Mouse (Mus musculus) macrophage (primary cell): Measurements from ENCODE around the gene Rab37. TPM values are rescaled to one million over a fixed set of nuclear protein-coding genes. Genes with fewer than 3 reads are reported as not detected.

Experiments used
- H3K27ac ChIP-seq: fragments of 350-480 bp; formaldehyde crosslinking; 2 replicates; pipeline ENCODE4 v1.9.0; 2021
- H3K36me3 ChIP-seq: fragments of 350-480 bp; formaldehyde crosslinking; 2 replicates; pipeline ENCODE4 v1.9.0; 2021; ENCODE audit errors: inconsistent target
- H3K4me3 ChIP-seq: fragments of 350-480 bp; formaldehyde crosslinking; 2 replicates; pipeline ENCODE4 v1.9.0; 2021; ENCODE audit errors: inconsistent target
- H3K79me2 ChIP-seq: fragments of 350-480 bp; formaldehyde crosslinking; 2 replicates; pipeline ENCODE4 v1.9.0; 2021; ENCODE audit errors: inconsistent target
- WGBS: methylation state at CpG from one replicate; pipeline ENCODE4 v1.1.7; 2026; ENCODE audit warnings: inconsistent platforms; ENCODE audit not compliant: missing documents; 5-methylcytosine and 5-hydroxymethylcytosine counted together
- polyA plus RNA-seq: library from polyadenylated mRNA; stranded (reverse); fragments of 250-400 nt; gene quantifications from 3 replicates; pipeline ENCODE4 v1.2.4, GENCODE M21; 2018; ENCODE audit warnings: inconsistent platforms

Rab37 gene
- polyA plus RNA-seq, 1 experiment from 2014 or later = 1.1 TPM

DNA sequence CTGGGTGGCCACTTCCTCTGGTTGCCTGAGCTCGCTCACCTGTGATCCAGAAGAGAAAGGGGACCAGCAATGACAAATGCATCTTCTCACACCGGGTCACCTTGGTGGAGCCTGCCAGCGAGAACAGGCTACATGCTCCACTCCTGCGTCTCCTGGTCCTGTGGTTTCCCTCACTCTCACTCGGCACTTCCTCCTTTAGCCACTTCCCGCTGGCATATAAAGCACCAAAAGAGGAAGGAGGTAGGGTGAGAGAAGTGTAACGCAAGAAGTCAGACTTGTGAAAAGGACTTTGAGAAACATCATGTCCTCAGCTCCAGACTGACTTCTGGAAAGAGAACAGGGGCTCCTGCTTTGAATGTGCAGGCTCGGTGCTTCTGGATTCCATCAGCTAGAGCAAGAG, 42.6 kb downstream of the Rab37 start, which contains the start of gene Cd300lf:
Gene Cd300lf (minus strand): TSS at position 193 of the 400 bp plus-strand sequence.
- Histone ChIP-seq H3K36me3 (peaks cover under 1% of the 10 kb centered on the region; the same call in 1 of the 2 replicates), H3K27ac (peak within 1 kb of the TSS; percentile 91), H3K79me2 (peaks cover 50% of the 10 kb centered on the region), H3K4me3 (peak within 1 kb of the TSS; percentile 60)
- 5% methylated on average over 8 of the region's 8 CpGs for WGBS

DNA sequence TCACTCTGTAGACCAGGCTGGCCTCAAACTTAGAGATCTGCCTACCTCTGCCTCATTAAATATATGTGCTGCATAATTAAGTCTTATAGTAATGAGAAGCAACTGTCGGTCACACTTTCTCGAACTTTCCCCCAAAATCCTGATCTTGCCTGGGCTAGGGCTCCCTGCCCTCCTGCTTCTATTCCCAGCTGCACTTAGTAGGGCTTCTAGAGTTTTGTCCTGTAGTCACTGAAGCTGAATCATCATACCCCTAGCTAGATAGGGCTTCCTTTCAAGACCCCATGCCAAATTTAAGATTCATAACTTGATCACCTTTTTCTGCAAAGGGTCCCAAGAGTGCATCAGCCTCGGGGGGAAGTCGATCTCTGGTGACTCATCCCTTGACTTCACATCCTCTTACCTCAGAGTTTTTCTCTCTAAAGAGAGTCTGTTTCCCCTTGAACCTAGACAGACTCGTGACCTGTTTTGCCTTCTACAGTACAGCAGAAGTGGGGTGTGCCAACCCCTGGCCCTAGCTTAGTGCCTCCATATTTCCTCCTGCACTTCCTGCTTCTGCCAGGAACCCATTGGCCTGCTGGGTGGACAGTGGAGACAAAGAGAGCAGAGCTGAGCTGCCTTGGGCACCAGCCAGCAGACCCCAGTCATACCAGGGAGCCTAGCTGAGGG, 47.5 kb downstream of the Rab37 start:
- Histone ChIP-seq H3K36me3 (no peaks in the 10 kb centered on the region), H3K27ac (peak overlapping the region; percentile 98), H3K79me2 (peaks cover under 1% of the 10 kb centered on the region; the same call in 1 of the 2 replicates), H3K4me3 (no peak overlapping the region)
- 39% methylated on average over 5 of the region's 5 CpGs for WGBS

DNA sequence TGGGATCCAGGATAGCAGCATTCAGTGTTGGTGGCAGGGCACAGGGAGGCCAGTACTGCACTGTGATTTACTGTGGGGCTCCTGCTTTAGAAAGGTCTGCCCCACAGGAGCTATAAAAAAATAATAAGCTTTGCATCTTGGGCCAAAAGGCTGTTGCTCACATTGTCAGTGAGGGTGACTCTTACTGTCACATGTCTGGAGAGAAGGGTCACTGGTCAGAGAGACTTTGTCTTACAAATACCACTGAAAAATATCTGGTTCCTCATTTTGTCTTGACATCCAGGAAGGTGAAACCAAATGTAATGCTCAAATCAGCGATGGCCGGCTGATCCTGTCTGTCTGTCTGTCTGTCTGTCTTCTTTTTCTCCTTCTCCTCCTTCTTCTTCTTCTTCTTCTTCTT, 50.7 kb downstream of the Rab37 start:
- no peaks in the 10 kb centered on the region for H3K36me3 ChIP-seq
- H3K4me3 ChIP-seq = no peak overlapping the region
- no peaks in the 10 kb centered on the region for H3K79me2 ChIP-seq
- WGBS = 0% methylated on average over 2 of the region's 2 CpGs
- peak overlapping the region; percentile 98 for H3K27ac ChIP-seq

DNA sequence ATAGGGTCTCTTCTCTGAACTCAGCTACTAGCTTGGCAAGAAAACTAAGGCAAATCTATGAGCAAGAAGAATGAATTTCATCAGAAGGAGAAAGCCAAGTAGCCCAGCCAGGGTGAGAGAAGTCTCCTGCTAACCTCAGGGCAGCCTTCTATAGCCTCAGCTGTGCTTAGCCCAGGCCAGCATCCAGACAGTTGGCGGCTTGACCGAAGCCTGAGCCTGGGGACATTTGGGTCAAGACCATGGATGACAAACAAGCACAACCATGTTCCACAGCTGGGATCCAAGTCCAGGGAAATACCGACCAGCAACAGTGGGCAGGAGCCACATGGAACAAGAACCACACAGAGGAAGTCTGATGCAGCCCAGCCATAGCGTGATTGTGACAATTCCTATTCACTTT, 56.6 kb downstream of the Rab37 start:
- Histone ChIP-seq H3K36me3 (no peaks in the 10 kb centered on the region), H3K4me3 (no peak overlapping the region), H3K27ac (no peak overlapping the region), H3K79me2 (no peaks in the 10 kb centered on the region)
- 91% methylated on average over 4 of the region's 4 CpGs for WGBS

DNA sequence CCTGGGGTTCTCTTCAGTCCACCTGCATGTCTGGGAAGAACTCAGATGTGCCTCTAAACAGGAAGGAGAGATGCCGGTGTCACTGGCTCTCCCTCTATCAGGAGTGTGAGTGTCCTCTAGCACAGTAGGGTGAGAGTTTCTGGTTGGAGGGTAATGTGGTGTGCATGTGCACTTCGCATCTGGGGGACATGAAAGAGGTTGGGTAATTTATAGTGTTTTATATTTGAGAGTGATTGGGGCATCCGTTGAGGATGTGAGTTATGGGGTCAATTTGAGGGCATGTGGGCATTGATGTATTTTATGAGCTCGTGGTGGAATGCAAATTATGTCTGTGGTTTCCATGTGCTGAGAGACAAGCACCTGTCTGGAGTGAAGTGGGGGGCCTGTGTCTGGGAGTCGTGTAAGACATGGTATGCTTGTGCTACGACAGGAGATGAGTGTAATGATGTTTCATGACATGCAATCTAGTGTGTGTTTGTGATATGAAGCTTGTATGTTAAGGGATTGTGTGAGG, 59.6 kb downstream of the Rab37 start:
- 54% methylated on average over 6 of the region's 6 CpGs for WGBS
- no peaks in the 10 kb centered on the region for H3K36me3 ChIP-seq
- no peak overlapping the region for H3K4me3 ChIP-seq
- H3K79me2 ChIP-seq = no peaks in the 10 kb centered on the region
- no peak overlapping the region for H3K27ac ChIP-seq

DNA sequence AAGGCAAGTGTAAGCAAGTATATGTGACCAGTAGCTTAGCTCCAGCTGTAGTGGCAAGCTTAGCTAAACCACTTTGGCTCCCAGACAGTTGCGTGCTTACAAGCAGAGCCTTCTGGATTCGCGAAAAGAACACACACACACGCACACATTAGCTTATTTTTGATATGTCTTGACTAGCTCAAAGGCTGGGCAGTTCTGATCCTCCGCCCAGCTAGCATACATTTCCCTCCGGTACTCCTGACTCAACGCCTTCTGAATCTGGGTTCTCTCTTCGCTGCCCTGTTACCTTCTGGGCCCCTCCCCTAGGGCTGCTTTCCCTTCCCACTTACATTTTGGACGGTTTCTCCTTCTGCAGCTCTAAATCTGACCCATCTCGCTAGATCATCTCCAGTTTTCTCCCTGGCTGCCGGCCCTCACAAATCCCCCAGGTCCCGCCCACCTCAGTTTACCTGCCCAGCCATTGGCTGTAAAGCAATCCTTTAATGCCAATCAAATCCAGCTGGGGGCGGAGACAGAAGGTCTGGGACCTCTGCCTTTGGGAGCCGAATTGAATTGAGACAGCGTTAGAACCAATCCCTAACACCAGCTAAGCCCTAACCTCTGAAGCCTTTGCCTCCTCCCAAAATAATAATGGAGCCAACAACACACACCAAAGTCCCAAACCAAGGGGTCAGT, 60.7 kb downstream of the Rab37 start:
- Histone ChIP-seq H3K27ac (no peak overlapping the region), H3K79me2 (no peaks in the 10 kb centered on the region), H3K4me3 (no peak overlapping the region), H3K36me3 (no peaks in the 10 kb centered on the region)
- WGBS = 77% methylated on average over 15 of the region's 15 CpGs

DNA sequence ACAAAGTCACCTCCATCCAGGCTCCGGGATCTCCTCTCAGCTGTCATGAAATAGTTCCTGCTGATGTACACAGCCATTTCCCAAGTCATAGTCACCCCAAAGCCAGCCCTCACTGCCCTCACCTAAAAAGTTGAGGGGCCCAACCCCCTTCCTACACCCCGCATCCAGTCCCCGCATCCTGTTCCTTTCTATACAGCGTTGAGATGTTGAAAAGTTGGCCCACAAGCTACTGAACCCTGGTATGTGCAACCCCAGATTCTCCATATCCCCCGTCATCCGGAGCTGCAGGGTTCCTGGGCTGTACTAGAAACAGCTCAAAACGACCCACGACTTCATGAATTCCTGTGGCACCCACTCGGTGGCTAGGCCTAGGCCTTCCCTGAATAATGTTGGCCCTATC, 61.9 kb downstream of the Rab37 start:
- H3K4me3 ChIP-seq = no peak overlapping the region
- no peaks in the 10 kb centered on the region for H3K79me2 ChIP-seq
- H3K27ac ChIP-seq = no peak overlapping the region
- WGBS = 84% methylated on average over 9 of the region's 9 CpGs
- H3K36me3 ChIP-seq = no peaks in the 10 kb centered on the region

DNA sequence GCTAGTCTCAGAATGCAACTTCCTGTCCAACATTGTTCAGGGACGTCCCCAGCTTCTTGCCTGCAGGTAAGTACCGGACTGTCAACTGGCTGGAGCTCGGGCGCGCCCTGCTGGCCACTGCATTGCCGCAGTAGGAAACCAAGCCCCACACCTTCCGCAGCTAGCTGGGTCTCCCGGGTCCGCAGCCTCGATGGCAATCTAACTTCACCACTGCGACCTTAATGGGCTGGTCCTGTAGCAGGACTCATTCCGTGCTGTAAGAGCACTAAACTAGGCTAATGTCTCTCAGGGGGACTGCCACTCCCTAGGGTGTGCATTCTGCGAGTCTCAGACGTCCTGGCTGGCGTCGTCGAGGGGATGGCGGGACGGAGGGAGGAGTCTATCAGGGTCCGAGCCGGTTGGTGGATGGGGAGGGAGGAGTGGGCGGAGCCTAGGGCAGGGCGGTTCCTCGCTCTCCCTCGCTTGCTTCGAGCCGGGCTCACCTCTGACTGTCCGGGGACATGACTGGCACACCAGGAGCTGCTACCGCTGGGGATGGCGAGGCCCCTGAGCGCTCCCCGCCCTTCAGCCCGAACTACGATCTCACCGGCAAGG, 62.6 kb downstream of the Rab37 start:
- no peaks in the 10 kb centered on the region for H3K36me3 ChIP-seq
- H3K79me2 ChIP-seq = no peaks in the 10 kb centered on the region
- WGBS = 2% methylated on average over 28 of the region's 35 CpGs
- no peak overlapping the region for H3K27ac ChIP-seq
- H3K4me3 ChIP-seq = peak overlapping the region; percentile 23

DNA sequence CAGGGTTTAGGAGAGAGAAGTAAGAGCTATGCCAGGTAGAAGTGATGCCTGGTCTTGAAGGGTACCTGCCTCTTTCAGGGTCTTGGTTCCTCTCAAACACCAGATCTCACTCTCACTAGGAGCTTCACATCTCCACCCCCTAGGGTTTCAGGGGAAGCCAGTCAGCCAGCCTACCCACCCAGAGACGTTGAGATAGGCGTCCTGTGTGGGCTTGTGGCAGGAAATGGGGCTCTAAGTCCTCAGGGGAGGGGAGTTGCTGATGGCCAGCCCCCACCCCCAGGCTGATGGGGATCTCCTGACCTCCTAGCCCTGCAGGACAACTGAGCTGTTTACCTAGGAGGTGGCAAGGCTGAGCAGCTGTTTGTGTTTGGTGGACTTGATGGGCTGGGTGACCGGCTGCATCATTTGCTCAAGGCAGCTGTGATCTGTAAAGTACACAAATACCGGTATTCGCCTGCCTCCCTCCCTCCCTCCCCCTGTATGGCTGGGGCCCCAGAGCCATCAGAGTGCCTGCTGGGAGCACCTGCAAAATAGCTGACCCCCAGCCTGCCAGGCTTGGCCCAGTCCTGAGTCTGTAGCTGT, 63.9 kb downstream of the Rab37 start:
- H3K36me3 ChIP-seq = no peaks in the 10 kb centered on the region
- no peak overlapping the region for H3K4me3 ChIP-seq
- no peaks in the 10 kb centered on the region for H3K79me2 ChIP-seq
- H3K27ac ChIP-seq = no peak overlapping the region
- 43% methylated on average over 5 of the region's 5 CpGs for WGBS

DNA sequence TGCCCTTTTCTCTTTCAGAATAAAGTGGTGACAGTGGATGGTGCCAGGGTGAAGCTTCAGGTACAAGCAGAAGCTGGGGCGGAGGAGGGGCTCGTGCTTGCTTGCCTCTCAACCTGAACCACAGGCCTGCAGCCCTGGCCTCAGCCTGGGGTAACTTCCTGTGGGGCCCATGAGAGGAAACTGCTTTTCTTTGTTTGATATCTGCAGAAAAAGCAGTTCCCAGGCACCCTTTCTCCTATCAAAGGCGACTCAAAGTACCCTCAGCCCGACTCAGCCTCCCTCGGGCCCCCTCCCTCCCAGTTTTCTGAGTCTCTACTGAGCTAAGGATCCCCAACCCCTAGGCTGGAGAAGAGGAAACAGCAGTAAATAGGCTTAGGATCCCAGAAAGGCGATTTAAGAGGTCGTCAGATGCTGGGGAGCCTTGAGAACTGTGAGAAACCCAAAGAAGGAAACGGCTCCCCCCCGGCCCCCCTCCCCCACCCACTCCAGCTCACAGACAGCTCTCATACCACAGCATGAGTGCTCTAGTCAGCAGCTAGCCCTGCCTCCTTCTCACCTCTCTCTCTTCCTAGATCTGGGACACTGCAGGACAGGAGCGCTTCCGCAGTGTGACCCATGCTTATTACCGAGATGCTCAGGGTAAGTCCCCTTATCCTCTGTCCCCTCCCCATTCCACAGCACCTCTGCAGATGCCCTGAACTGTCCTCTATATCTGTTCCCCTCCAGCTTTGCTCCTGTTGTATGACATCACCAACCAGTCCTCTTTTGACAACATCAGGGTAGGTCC, 66.9 kb downstream of the Rab37 start:
- Histone ChIP-seq H3K79me2 (no peaks in the 10 kb centered on the region; the same call in 1 of the 2 replicates), H3K4me3 (no peak overlapping the region), H3K36me3 (no peaks in the 10 kb centered on the region), H3K27ac (peak overlapping the region; percentile 32)
- 14% methylated on average over 11 of the region's 12 CpGs for WGBS

DNA sequence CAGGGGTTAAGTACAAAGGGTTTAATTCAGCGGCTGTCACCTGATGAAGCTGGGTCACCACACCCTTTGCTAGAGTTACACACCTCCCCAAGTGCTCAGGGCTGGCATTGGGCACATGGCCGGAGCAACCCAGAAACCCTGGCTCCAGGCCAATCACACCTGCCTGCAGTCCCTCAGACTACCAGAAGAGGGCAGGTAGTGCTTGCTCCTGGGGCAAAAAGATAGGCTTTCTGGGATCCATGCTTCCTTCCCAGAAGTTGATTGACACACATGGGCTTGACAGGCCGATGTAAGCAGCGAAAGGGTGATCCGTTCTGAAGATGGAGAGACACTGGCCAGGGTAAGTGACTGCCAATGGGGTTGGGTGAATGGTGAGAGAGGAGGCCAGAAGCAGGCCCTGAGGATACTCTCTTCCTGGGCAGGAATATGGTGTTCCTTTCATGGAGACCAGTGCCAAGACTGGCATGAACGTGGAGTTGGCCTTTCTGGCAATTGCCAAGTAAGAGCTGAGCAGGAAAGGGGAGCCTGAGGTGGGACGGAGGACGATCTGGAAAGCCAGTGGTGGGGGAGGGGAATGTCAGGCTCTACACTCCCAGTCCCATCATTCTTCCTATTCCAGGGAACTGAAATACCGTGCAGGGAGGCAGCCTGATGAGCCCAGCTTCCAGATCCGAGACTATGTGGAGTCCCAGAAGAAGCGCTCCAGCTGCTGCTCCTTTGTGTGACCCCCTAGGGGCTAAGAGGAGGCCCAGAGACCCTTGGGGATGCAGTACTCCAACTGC, 69.0 kb downstream of the Rab37 start:
- Histone ChIP-seq H3K4me3 (no peak overlapping the region), H3K27ac (no peak overlapping the region), H3K79me2 (peaks cover 20% of the 10 kb centered on the region), H3K36me3 (no peaks in the 10 kb centered on the region)
- WGBS = 84% methylated on average over 11 of the region's 11 CpGs

DNA sequence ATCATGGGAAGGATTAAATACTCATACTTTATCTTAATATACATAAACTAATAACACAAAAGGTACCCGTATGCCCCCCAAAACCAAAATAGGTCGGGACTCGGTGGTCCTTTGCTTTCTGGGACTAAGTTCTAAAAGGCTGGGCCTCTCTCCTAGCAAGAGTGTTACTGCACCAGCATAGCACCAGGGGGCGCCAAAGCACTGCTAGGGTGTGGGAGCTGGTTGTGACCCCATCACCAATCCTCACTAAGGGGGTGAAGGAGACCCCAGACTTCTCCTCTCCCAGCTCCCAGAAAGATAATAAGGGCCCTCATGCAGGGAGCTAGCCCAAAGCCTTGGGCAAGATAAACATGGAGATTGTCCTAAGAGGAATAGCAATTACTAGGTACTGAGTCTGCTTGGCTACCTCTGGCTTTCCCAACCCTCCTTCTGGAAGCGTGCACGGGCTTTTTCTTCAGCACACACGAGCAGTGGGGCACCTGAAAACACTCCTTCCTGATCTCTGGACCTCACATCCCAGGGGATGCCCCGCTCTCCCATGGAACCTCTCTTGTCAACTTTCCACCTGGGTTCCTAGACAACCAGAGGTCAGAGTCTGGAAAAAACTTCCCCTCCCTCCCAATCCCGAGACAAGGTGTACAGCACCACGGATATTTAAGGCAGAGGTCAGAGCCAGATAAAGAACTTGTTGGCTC, 69.8 kb downstream of the Rab37 start:
- WGBS = 32% methylated on average over 10 of the region's 10 CpGs
- Histone ChIP-seq H3K27ac (peak overlapping the region; percentile 86), H3K36me3 (no peaks in the 10 kb centered on the region), H3K4me3 (no peak overlapping the region), H3K79me2 (peaks cover 29% of the 10 kb centered on the region)

DNA sequence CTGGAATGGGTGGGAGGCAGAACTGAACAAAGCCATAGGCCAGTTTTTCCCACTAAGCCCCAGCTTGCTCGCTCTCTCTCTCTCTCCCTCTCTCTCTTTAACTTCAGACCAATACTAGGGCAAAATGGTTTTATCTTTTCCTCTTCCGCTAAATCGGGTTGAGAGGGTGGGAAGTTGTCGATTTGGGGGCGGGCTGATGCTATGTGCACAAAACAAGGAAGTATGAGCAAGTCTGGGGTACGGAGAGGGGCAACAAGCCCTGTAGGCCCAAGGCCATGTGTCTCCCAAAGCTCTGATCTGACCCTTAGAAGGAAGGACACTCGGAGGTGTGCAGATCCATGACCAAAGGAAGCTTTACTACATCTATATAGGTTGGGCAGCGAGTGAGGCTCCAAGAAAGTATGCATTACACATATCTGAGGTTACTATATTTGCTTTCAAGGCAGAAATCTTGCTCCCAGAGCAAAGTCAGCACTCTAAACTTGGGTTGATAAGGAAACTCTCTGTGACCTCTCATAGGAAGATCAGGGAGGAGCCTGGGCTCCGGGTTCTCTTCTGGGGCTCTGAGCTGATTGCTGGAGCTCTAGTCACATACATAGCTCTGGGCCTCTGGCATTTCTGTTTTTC, 70.5 kb downstream of the Rab37 start:
- 4% methylated on average over 9 of the region's 9 CpGs for WGBS
- Histone ChIP-seq H3K36me3 (peaks cover 1% of the 10 kb centered on the region; the same call in 1 of the 2 replicates), H3K79me2 (peaks cover 35% of the 10 kb centered on the region), H3K4me3 (no peak overlapping the region), H3K27ac (peak overlapping the region; percentile 86)
